Mouse (Mus musculus): Measurements from ENCODE around the gene Ccl5. TPM values are rescaled to one million over a fixed set of nuclear protein-coding genes. Genes with fewer than 3 reads are reported as not detected.

Ccl5 gene
- polyA plus RNA-seq (2016; fragmentation: Nextera tagmentation; extraction: Ambion mirVana) = not detected in 2 replicates

- WGBS = 86% methylated on average over 5 of the region's 5 CpGs
- Histone ChIP-seq H3K27me3 (replicated peaks; ENCODE audit: low read depth, poor library complexity, severe bottlenecking) (no peaks in the 10 kb centered on the region), H3K27ac (replicated peaks) (no peak within 1 kb of the TSS), H3K4me3 (no peak within 1 kb of the TSS), H3K9me3 (no peaks in the 10 kb centered on the region), H3K36me3 (replicated peaks) (no peaks in the 10 kb centered on the region), H3K4me1 (peaks cover 13% of the 10 kb centered on the region)
- DNase-seq (ENCODE audit: low spot score) = no peak
Observed at GRCm38 (mm10) chr11:83530360-83530759, at the start of gene Ccl5. Gene Ccl5 (minus strand): TSS chr11:83530518.

GRCm38 (mm10) chr11:83578999-83579398 is 48.7 kb upstream of the Ccl5 start:
- WGBS = 84% methylated on average over 3 of the region's 3 CpGs
- no peak overlapping the region for H3K4me3 ChIP-seq
- no peaks in the 10 kb centered on the region for H3K9me3 ChIP-seq

DNA sequence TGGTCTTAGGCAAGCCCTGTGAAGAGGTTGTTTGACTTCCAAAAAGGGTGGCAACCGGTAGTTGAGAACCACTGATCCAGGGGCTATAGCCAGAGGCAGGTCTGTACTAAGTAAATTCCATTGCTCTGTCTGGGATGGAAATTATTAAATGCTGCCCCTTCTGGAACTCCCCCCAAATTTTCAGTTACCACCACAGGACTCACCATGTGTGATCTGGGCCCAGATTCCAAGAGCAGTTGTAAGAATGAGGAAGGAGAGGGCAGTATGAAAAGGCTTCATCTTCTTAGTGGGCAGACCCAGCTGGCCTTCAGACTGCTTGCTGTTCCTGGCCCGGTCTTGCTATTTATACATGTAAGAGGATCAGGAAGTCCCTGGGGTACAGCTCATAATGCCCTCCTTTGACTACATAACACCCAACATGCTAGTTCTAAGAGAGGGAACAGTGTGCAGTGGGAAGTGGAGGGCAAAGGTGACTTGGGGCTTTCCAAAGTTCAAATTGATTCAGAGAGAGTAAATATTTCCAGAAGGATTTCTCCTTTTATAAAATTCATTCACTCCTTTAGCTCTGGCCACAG is 48.0 kb upstream of the Ccl5 start, which contains the start of gene Ccl9:
Gene Ccl9 (minus strand): TSS at position 451 of the 575 bp plus-strand sequence.
- no peaks in the 10 kb centered on the region for H3K27me3 ChIP-seq (replicated peaks; ENCODE audit: low read depth, poor library complexity, severe bottlenecking)
- H3K4me3 ChIP-seq = no peak within 1 kb of the TSS
- no peak for DNase-seq (ENCODE audit: low spot score)
- WGBS = 47% methylated on average over 2 of the region's 2 CpGs
- no peak within 1 kb of the TSS for H3K27ac ChIP-seq (replicated peaks)
- no peaks in the 10 kb centered on the region for H3K9me3 ChIP-seq
- peaks cover 20% of the 10 kb centered on the region for H3K4me1 ChIP-seq
- no peaks in the 10 kb centered on the region for H3K36me3 ChIP-seq (replicated peaks)

More at GRCm38 (mm10) chr11:83578999-83579398, 48.7 kb upstream of the Ccl5 start:
- Histone ChIP-seq H3K27ac (replicated peaks) (no peak overlapping the region), H3K36me3 (replicated peaks) (no peaks in the 10 kb centered on the region), H3K27me3 (replicated peaks; ENCODE audit: low read depth, poor library complexity, severe bottlenecking) (no peaks in the 10 kb centered on the region), H3K4me1 (peaks cover 20% of the 10 kb centered on the region)
- no peak for DNase-seq (ENCODE audit: low spot score)

DNA sequence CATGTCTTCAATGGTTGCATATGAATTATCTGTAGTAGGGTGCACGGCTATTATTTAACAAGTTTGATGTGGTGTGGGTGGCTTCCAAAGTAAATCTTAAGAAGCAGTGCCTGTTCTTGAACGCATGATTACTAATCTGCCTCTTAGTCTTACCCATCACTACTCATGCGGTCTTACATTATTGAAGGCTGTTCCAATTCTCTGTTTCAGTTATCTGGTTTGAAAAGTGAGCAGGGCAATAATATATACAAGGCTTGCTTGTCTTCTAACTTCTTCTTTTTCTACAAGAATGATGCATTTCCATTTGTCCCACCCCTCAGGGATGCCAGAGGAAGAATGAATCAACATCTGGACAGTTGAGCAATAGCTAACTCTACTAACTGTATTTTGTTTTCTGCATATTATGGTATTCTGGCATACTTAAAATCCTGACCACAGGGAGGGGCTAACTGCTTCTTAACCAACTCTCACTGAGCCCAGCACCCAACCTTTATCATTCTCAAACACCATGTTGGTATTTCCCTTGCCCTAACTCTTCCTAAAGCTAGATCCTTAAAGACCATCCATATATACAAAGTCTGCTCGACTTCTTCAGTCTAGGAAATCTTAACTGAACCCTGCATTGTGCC is 46.7 kb upstream of the Ccl5 start:
- no peaks in the 10 kb centered on the region for H3K36me3 ChIP-seq (replicated peaks)
- H3K9me3 ChIP-seq = no peaks in the 10 kb centered on the region
- WGBS = 88% methylated on average over 4 of the region's 4 CpGs
- DNase-seq (ENCODE audit: low spot score) = no peak
- H3K4me1 ChIP-seq = peaks cover 9% of the 10 kb centered on the region
- H3K27ac ChIP-seq (replicated peaks) = no peak overlapping the region
- no peak overlapping the region for H3K4me3 ChIP-seq
- no peaks in the 10 kb centered on the region for H3K27me3 ChIP-seq (replicated peaks; ENCODE audit: low read depth, poor library complexity, severe bottlenecking)

DNA sequence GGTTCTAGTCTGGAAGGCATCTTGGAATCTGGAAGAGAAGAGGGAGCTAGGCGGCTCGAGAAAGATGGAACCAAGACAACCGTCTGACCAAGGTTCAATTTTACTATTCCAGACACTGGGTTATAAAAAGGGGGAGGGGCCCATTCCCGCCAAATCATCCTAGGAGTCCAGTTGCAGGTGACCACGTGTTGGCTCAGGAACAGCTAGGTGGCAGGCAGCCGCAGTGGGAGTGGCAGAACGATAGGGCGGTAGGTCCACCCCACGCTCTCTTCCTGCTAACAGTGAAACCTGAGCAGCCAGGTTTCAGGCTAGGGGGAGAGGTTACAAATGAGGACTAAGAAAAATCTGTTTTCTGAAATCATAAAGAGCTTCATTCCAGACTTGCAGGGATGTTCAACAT is 42.5 kb upstream of the Ccl5 start:
- Histone ChIP-seq H3K27me3 (replicated peaks; ENCODE audit: low read depth, poor library complexity, severe bottlenecking) (no peaks in the 10 kb centered on the region), H3K4me1 (no peaks in the 10 kb centered on the region), H3K4me3 (no peak overlapping the region), H3K27ac (replicated peaks) (no peak overlapping the region), H3K36me3 (replicated peaks) (no peaks in the 10 kb centered on the region), H3K9me3 (no peaks in the 10 kb centered on the region)
- 70% methylated on average over 9 of the region's 9 CpGs for WGBS
- no peak for DNase-seq (ENCODE audit: low spot score)

DNA sequence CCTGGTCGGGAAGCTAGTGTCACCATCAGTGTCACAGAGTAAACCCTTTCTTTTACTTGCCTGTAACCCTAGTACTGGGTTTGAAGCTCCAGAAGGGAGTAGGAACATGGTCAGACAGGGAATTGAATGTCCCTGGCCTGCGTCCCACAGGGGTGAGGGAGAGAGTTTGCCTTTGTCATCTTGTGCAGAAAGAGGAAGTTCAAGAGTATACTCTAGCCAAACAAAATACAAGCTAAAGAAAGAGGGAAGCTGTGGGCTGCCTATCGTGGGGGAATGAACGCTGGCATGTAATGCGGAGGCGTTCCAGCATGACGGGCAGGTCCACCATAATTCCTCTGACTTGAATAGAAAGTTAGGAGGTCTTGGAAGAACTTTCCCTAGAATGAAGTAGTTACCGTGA is 41.9 kb upstream of the Ccl5 start:
- 90% methylated on average over 8 of the region's 8 CpGs for WGBS
- Histone ChIP-seq H3K36me3 (replicated peaks) (no peaks in the 10 kb centered on the region), H3K27me3 (replicated peaks; ENCODE audit: low read depth, poor library complexity, severe bottlenecking) (no peaks in the 10 kb centered on the region), H3K9me3 (no peaks in the 10 kb centered on the region), H3K27ac (replicated peaks) (no peak overlapping the region), H3K4me1 (no peaks in the 10 kb centered on the region), H3K4me3 (no peak overlapping the region)
- no peak for DNase-seq (ENCODE audit: low spot score)

DNA sequence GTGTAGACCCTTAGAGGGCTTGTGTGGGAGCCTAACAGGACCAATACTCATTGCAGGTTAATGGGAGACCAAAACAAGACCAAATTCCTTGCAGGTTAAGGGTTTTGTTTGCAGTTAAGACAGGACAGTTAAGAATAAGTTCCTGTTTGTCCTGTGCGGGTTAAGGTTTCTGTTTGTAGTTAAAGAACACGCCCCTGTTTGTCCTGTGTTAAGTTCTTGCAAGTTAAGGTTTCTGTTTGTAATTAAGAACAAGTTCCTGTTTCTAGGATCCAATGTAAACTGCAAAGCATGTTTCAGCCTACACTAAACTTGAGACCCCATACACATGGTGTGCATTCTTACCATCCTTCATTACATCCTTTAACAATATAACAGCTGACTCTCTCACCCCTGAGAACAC is 39.9 kb upstream of the Ccl5 start:
- Histone ChIP-seq H3K36me3 (replicated peaks) (no peaks in the 10 kb centered on the region), H3K27ac (replicated peaks) (no peak overlapping the region), H3K9me3 (no peaks in the 10 kb centered on the region), H3K27me3 (replicated peaks; ENCODE audit: low read depth, poor library complexity, severe bottlenecking) (no peaks in the 10 kb centered on the region), H3K4me3 (no peak overlapping the region), H3K4me1 (no peaks in the 10 kb centered on the region)
- 72% methylated on average over 2 of the region's 2 CpGs for WGBS
- DNase-seq (ENCODE audit: low spot score) = no peak

GRCm38 (mm10) chr11:83569249-83569648 is 38.9 kb upstream of the Ccl5 start:
- Histone ChIP-seq H3K36me3 (replicated peaks) (no peaks in the 10 kb centered on the region), H3K9me3 (no peaks in the 10 kb centered on the region), H3K4me3 (no peak overlapping the region), H3K27ac (replicated peaks) (no peak overlapping the region), H3K4me1 (no peaks in the 10 kb centered on the region), H3K27me3 (replicated peaks; ENCODE audit: low read depth, poor library complexity, severe bottlenecking) (no peaks in the 10 kb centered on the region)
- 92% methylated on average over 7 of the region's 7 CpGs for WGBS
- DNase-seq (ENCODE audit: low spot score) = no peak

GRCm38 (mm10) chr11:83568786-83569185 is 38.5 kb upstream of the Ccl5 start:
- Histone ChIP-seq H3K4me3 (no peak overlapping the region), H3K9me3 (no peaks in the 10 kb centered on the region), H3K36me3 (replicated peaks) (no peaks in the 10 kb centered on the region), H3K27ac (replicated peaks) (no peak overlapping the region), H3K27me3 (replicated peaks; ENCODE audit: low read depth, poor library complexity, severe bottlenecking) (no peaks in the 10 kb centered on the region), H3K4me1 (no peaks in the 10 kb centered on the region)
- no peak for DNase-seq (ENCODE audit: low spot score)
- 88% methylated on average over 3 of the region's 3 CpGs for WGBS

DNA sequence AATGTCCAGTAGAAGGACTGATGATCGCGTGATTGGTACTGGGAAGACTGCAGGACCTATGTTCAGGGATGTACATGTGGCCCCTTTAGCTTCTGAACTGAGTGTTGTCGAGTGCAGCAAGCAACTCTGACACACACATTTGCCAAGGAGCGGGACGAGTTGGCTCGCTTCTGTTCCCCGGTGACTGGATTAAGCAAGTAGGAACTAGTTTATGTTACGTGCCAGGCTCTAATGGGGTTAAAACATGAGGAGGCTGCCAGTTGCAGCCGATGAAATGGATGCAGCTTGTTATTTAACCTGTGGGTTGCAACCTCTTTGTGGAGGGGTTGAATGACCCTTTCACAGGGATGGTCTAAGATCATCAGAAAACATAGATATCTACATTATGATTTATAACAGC is 37.7 kb upstream of the Ccl5 start:
- H3K27me3 ChIP-seq (replicated peaks; ENCODE audit: low read depth, poor library complexity, severe bottlenecking) = no peaks in the 10 kb centered on the region
- no peak overlapping the region for H3K4me3 ChIP-seq
- H3K4me1 ChIP-seq = no peaks in the 10 kb centered on the region
- 91% methylated on average over 9 of the region's 9 CpGs for WGBS
- no peaks in the 10 kb centered on the region for H3K9me3 ChIP-seq
- no peak overlapping the region for H3K27ac ChIP-seq (replicated peaks)
- no peaks in the 10 kb centered on the region for H3K36me3 ChIP-seq (replicated peaks)
- DNase-seq (ENCODE audit: low spot score) = no peak

DNA sequence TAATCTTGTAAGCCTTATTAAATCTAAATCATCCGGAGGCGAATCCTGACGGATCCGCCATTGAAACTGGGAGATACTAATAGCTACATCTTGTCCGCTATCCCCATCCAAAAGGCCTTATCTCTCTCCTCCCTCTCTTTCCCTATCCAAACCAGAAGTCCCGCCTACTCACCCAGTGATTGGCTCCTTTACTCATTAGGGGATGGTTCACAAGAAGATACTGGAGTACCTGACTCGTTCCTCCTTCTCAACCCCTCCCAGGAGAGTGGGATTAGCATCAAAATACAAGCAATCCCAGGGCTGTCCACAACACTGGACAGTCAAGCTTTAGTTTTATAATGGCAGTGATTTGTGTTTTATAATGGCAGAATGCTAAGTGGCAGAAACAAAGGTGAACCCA is 37.0 kb upstream of the Ccl5 start:
- H3K27ac ChIP-seq (replicated peaks) = no peak overlapping the region
- no peaks in the 10 kb centered on the region for H3K27me3 ChIP-seq (replicated peaks; ENCODE audit: low read depth, poor library complexity, severe bottlenecking)
- H3K36me3 ChIP-seq (replicated peaks) = no peaks in the 10 kb centered on the region
- no peak overlapping the region for H3K4me3 ChIP-seq
- H3K9me3 ChIP-seq = no peaks in the 10 kb centered on the region
- DNase-seq (ENCODE audit: low spot score) = no peak
- WGBS = 69% methylated on average over 7 of the region's 7 CpGs
- H3K4me1 ChIP-seq = no peaks in the 10 kb centered on the region

DNA sequence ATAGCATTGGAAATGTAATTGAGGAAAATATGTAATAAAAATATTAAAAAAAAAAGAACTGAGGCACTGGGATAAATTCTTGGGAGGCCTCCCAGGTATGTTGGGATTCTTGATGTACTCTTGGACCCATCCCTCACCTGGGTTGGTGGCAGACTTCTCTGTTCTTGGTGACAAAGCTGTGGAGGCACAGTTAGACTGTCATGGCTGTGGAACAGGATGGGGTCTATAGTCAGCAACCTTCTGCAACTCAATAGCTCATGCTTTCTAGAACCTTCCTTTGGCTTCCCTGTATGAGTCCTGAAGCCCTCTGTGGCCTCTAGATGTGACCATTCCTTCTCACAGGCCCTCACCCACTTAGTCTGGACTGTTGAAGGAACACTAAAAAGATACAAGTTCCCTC is 36.3 kb upstream of the Ccl5 start:
- no peak for DNase-seq (ENCODE audit: low spot score)
- Histone ChIP-seq H3K4me3 (no peak overlapping the region), H3K27me3 (replicated peaks; ENCODE audit: low read depth, poor library complexity, severe bottlenecking) (no peaks in the 10 kb centered on the region), H3K36me3 (replicated peaks) (no peaks in the 10 kb centered on the region), H3K27ac (replicated peaks) (no peak overlapping the region), H3K9me3 (no peaks in the 10 kb centered on the region), H3K4me1 (no peaks in the 10 kb centered on the region)

DNA sequence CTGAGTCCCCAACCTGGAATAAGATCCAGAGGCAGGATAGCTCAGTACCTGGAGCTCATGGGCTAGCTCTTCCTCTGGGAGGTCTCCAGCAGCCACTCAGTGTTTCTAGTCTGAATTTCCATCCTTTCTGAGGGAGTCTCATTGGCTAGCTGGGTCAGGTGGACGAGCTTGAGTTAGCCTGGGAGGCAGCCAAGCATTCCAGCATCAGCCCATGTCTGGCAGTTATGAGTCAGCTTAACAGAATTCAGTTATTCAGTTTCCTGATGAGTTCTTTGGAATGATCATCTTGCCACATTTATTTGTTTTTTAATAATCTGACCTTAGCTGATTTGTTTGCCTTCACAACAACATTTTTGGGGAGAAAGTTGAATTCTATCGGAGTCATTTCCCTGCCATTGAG is 33.4 kb upstream of the Ccl5 start:
- no peak for DNase-seq (ENCODE audit: low spot score)
- WGBS = 76% methylated on average over 2 of the region's 2 CpGs
- Histone ChIP-seq H3K36me3 (replicated peaks) (no peaks in the 10 kb centered on the region), H3K9me3 (no peaks in the 10 kb centered on the region), H3K27me3 (replicated peaks; ENCODE audit: low read depth, poor library complexity, severe bottlenecking) (no peaks in the 10 kb centered on the region), H3K4me1 (no peaks in the 10 kb centered on the region), H3K4me3 (no peak overlapping the region), H3K27ac (replicated peaks) (no peak overlapping the region)

Data from embryonic facial prominence, embryonic 10.5 days (tissue).